Mouse (Mus musculus): ENCODE data around the gene Tmem43.
A peak's percentile ranks its signal among the peaks of the same experiment; 100 is the strongest.

Tmem43 gene

DNA sequence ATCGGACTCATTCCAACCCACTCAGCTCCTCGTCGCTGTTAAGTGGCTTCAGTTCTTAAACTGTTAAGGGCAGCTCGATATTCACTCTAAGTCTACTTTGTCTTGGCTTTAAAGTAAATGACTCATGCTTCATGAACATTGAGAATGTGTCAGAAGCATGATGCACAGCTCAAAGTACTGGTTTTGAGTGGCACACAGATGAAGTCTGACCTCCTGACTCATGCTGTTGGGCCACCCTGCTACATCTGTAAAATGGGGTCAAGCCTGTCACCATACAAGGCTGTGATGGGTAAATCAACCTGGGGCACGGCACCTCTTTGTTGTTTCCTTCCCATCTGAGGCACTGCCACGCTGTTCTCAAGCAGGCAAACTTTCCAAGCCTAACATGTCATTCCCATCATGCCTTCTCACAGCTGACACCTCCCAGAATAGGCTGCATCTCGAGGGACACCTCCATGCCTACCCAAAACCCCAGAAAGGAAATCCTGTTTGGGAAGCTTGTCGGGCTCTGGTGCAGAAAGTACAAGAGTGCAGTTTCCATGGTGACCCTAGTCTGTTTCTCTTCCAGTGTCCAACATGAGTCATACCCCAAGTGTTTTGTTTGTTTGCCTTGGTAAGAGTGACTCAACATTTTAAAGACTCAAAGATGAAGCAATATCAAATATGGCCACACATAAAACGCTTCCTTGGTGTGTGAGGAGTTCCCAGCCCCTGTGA is 15.2 kb downstream of the Tmem43 start:
- DNase-seq (ENCODE audit: low spot score in 2 of 2) = no peak

DNA sequence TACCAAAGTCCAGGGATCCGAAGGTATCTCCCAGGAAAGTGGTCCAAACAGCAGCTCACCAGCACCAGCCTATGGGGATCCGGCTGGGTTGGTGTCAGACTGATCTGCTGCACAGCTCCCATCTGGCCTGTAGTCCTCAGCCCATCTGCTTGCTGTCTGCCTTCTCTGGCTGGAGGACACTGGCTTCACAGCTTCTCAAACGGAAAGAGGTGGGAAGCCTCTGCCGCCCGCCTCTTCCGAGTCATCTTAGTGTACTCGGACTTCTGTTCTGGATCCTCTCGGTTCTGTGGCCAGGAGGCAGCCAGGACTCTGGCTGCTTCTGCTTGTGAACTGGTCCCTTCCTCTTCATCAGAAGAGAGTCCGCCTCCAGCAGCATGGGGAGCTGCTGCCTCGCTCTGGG is 16.4 kb downstream of the Tmem43 start:
- DNase-seq (ENCODE audit: low spot score in 2 of 2) = peak in 1 of 2 experiments; percentile 6

GRCm38 (mm10) chr6:91491004-91491403 is 17.5 kb downstream of the Tmem43 start:
- DNase-seq (ENCODE audit: low spot score in 2 of 2) = no peak

DNA sequence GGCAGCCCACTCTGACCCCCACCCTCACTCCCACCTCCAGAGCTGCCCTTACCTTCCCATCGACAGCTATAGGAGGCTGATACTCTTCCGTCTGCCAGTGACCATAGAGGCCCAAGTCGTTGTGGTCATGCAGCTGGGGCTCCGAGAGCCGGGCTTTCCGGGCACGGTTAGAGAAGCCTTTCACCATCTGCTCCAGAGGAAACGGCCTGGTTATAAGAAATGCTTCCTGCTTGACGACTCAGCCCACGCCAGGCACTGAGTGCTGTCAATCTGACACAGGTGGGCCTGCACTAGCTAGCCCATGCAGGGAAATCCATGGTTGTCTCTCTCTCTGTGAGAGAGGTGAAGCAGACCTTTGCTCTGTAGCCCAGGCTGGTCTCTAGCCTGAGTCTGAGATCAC is 19.6 kb downstream of the Tmem43 start:
- DNase-seq (ENCODE audit: low spot score in 2 of 2) = no peak

- no peak for DNase-seq (ENCODE audit: low spot score in 2 of 2)
Observed at GRCm38 (mm10) chr6:91494526-91494925, 21.0 kb downstream of the Tmem43 start.

DNA sequence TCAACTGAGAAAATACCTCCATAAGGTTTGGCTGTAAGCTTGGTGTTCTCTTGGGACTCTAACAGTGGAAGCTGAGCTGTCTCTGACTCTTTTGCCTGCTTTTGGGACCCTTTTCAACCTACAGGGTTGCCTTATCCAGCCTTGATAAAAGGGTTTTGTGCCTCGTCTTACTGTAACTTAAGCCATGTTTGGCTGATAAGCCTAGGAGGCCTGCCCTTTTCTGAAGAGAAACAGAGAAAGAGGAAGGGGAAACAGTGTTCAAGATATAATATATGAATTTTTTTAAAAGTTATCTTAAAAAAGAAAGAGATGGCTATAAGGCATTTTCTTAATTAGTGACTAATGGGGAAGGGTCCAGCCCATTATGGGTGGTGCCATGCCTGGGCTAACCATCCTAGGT is 29.8 kb downstream of the Tmem43 start:
- DNase-seq (ENCODE audit: low spot score in 2 of 2) = no peak

GRCm38 (mm10) chr6:91506036-91506435 is 32.5 kb downstream of the Tmem43 start:
- DNase-seq (ENCODE audit: low spot score in 2 of 2) = no peak

- no peak for DNase-seq (ENCODE audit: low spot score in 2 of 2)
Observed at GRCm38 (mm10) chr6:91508041-91508440, 34.5 kb downstream of the Tmem43 start.

GRCm38 (mm10) chr6:91509326-91509725 is 35.8 kb downstream of the Tmem43 start:
- DNase-seq (ENCODE audit: low spot score in 2 of 2) = peak; percentile 52 to 70

GRCm38 (mm10) chr6:91510211-91510610 is 36.7 kb downstream of the Tmem43 start:
- no peak for DNase-seq (ENCODE audit: low spot score in 2 of 2)

- no peak for DNase-seq (ENCODE audit: low spot score in 2 of 2)
Observed at GRCm38 (mm10) chr6:91514135-91514534, 40.6 kb downstream of the Tmem43 start.

GRCm38 (mm10) chr6:91514737-91515362 is 41.3 kb downstream of the Tmem43 start:
- DNase-seq (ENCODE audit: low spot score in 2 of 2) = no peak

GRCm38 (mm10) chr6:91515545-91516449 is 42.3 kb downstream of the Tmem43 start, which contains the start of the genes Xpc and Lsm3:
TSS of gene Xpc (minus strand) at chr6:91515888.
TSS of gene Lsm3 (plus strand) at chr6:91515928.
- DNase-seq (ENCODE audit: low spot score in 2 of 2) = peak; percentile 96 to 98

DNA sequence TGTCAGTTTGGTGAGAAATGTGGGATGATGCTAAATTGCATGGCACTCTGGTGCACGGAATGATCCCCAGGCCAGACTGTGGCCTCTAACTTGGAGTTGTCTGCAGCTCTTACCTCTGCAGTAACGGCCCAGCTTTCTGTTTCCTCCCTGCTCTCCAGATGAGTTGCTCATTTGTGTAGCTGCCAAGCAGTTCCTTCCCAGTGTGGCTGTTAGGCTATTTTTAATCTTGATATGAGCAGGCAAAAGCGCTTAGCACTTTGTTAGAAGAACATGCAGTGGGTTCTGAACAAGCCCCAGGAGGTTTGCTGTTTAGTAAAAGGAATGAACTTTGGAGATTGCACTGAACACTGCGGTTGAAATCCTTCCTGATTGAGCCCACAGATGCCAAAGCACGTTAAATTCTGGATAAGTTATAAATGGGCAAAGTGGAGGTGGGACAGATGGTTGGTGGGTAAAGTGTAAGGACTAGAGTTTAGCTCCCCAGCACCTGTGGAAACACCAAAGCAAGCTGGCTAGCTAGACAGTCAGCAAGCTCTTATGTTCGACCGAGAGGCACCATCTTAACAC is 45.0 kb downstream of the Tmem43 start:
- no peak for DNase-seq (ENCODE audit: low spot score in 2 of 2)

- DNase-seq (ENCODE audit: low spot score in 2 of 2) = no peak
Observed at GRCm38 (mm10) chr6:91522816-91523215, 49.3 kb downstream of the Tmem43 start.

DNA sequence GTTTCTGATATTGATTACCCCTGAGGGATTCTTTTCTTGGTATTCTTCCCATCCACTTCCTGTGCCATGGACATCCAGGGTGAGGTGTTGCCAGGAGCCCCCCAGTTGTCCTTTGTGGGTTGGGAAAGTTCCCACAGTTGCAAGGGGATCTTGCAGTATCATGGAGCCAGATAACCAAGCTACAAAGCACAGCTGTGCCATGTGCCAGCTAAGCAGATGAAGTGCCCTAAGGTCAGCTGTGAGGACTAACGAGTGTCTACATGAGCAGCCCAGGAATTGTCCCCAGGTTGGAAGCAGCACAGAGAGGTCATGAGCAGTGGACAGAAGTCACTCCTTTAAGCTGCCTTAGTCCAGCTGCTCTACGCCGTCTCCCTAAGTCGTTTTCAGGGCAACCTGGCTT is 52.0 kb downstream of the Tmem43 start:
- DNase-seq (ENCODE audit: low spot score in 2 of 2) = no peak

DNA sequence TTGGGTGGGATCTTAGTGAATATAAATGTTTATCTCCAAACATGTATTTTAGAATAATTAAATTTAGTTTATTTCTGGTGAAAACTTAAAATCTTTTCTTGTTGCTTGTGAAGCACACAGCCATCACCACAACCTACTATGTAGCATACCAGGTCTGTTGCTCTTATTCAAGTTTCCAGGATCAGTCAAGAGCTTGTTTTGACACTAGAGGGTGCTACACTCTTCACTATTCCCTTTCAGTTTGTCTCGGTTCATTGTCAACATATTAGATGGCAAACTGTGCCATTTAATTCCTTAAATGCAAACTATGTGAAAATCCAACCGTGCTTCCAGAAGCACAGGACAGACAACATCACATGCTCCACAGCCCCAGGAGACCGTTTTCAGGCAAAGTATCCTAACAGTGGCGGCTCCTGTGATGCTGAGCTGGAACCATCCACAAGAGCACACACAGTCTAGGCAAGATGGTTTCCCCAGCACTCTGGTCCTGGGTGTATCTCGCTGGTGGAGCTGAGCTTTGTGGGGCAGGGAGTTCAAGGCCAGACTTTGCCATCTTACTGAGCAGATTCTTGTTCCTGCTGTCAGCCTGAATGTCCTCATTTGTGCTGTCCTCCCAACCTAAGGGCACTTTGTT is 53.8 kb downstream of the Tmem43 start:
- DNase-seq (ENCODE audit: low spot score in 2 of 2) = no peak

GRCm38 (mm10) chr6:91528265-91528664 is 54.8 kb downstream of the Tmem43 start:
- no peak for DNase-seq (ENCODE audit: low spot score in 2 of 2)

- DNase-seq (ENCODE audit: low spot score in 2 of 2) = no peak
Observed at GRCm38 (mm10) chr6:91530673-91531072, 57.2 kb downstream of the Tmem43 start.

- no peak for DNase-seq (ENCODE audit: low spot score in 2 of 2)
Observed at GRCm38 (mm10) chr6:91531276-91531675, 57.8 kb downstream of the Tmem43 start.

DNA sequence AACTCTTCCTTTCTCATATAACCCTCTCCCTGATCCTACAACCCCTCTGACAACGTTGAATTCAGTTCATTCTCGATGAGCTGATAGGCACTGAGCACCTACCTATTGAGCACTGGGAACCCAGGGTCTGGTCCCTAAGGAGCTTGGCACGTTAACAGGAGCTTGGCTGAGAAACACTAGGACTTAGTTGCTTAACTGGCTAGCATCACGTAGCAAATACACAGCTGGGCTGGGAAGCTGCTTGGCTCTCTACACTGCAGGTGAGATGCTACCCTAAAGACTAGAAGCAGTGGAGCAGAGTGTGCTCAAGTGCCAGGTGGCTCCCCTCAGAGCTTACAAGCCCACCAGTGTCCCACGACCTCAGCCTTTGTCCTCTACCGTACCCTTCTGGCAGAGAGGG is 59.2 kb downstream of the Tmem43 start:
- DNase-seq (ENCODE audit: low spot score in 2 of 2) = no peak

- DNase-seq (ENCODE audit: low spot score in 2 of 2) = no peak
Observed at GRCm38 (mm10) chr6:91533359-91533758, 59.9 kb downstream of the Tmem43 start.
